Mouse (Mus musculus): ENCODE measurements at regions not wholly inside any gene's neighbourhood (a gene's known extent, or its start where the extent isn't known, plus 50 kb on each side); places are given as distances from the start of the nearest gene placed in this dataset.

GRCm38 (mm10) chr9:30699848-30700247 is 222.4 kb downstream of the Adamts15 start:
- ATAC-seq (ENCODE audit: low FRiP score, low read depth) (peak; percentile 67), DNase-seq (ENCODE audit: low spot score) (no peak)
- Histone ChIP-seq H3K9ac (ENCODE audit: low read depth, low read length, severe bottlenecking) (no peak overlapping the region), H3K27me3 (ENCODE audit: control insufficient read depth, insufficient read depth, low read length) (no peaks in the 10 kb centered on the region), H3K27ac (replicated peaks; ENCODE audit: low read depth, low read length) (no peak overlapping the region), H3K4me1 (ENCODE audit: control insufficient read depth, insufficient read depth, low read length) (no peaks in the 10 kb centered on the region), H3K9me3 (ENCODE audit: control insufficient read depth, low read length) (no peaks in the 10 kb centered on the region), H3K4me3 (replicated peaks; ENCODE audit: low read length) (no peak overlapping the region), H3K4me2 (replicated peaks; ENCODE audit: low read depth, low read length, severe bottlenecking) (no peak overlapping the region), H3K36me3 (ENCODE audit: control insufficient read depth, insufficient read depth, low read length) (no peaks in the 10 kb centered on the region)
- TF ChIP-seq POLR2A (IDR thresholded peaks at IDR 0.05; ENCODE audit: borderline replicate concordance, extremely low read depth, insufficient read depth, insufficient read length) = no peak
- 63% methylated on average over 5 of the region's 5 CpGs for WGBS

GRCm38 (mm10) chr9:30697533-30697932 is 224.7 kb downstream of the Adamts15 start:
- no peak for TF ChIP-seq POLR2A (IDR thresholded peaks at IDR 0.05; ENCODE audit: borderline replicate concordance, extremely low read depth, insufficient read depth, insufficient read length)
- no peaks in the 10 kb centered on the region for H3K4me1 ChIP-seq (ENCODE audit: control insufficient read depth, insufficient read depth, low read length)
- no peaks in the 10 kb centered on the region for H3K9me3 ChIP-seq (ENCODE audit: control insufficient read depth, low read length)
- no peak for DNase-seq (ENCODE audit: low spot score)
- no peak overlapping the region for H3K27ac ChIP-seq (replicated peaks; ENCODE audit: low read depth, low read length)
- H3K4me3 ChIP-seq (replicated peaks; ENCODE audit: low read length) = no peak overlapping the region
- no peak overlapping the region for H3K9ac ChIP-seq (ENCODE audit: low read depth, low read length, severe bottlenecking)
- no peak overlapping the region for H3K4me2 ChIP-seq (replicated peaks; ENCODE audit: low read depth, low read length, severe bottlenecking)
- no peak; the same call in 1 of the 2 replicates for ATAC-seq (ENCODE audit: low FRiP score, low read depth)
- no peaks in the 10 kb centered on the region for H3K36me3 ChIP-seq (ENCODE audit: control insufficient read depth, insufficient read depth, low read length)
- H3K27me3 ChIP-seq (ENCODE audit: control insufficient read depth, insufficient read depth, low read length) = no peaks in the 10 kb centered on the region
- WGBS = 91% methylated on average over 1 of the region's 1 CpGs

- Histone ChIP-seq H3K4me2 (replicated peaks; ENCODE audit: low read depth, low read length, severe bottlenecking) (no peak overlapping the region), H3K4me1 (ENCODE audit: control insufficient read depth, insufficient read depth, low read length) (0 out of 2 replicates have a peak, but pooled peaks cover 3% of the 10 kb centered on the region), H3K4me3 (replicated peaks; ENCODE audit: low read length) (no peak overlapping the region), H3K27ac (replicated peaks; ENCODE audit: low read depth, low read length) (no peak overlapping the region), H3K9me3 (ENCODE audit: control insufficient read depth, low read length) (peaks cover 6% of the 10 kb centered on the region; the same call in 1 of the 2 replicates), H3K27me3 (ENCODE audit: control insufficient read depth, insufficient read depth, low read length) (no peaks in the 10 kb centered on the region), H3K9ac (ENCODE audit: low read depth, low read length, severe bottlenecking) (no peak overlapping the region), H3K36me3 (ENCODE audit: control insufficient read depth, insufficient read depth, low read length) (no peaks in the 10 kb centered on the region)
- DNase-seq (ENCODE audit: low spot score) (no peak), ATAC-seq (ENCODE audit: low FRiP score, low read depth) (no peak)
- TF ChIP-seq POLR2A (IDR thresholded peaks at IDR 0.05; ENCODE audit: borderline replicate concordance, extremely low read depth, insufficient read depth, insufficient read length) = no peak
Measured at GRCm38 (mm10) chr9:30668095-30668494, 241.2 kb downstream of the Snx19 start.

- DNase-seq (ENCODE audit: low spot score) = no peak
Measured at GRCm38 (mm10) chr9:30662456-30662855, 235.5 kb downstream of the Snx19 start.

GRCm38 (mm10) chr9:30653961-30654360 is 227.1 kb downstream of the Snx19 start:
- 88% methylated on average over 5 of the region's 5 CpGs for WGBS
- no peaks in the 10 kb centered on the region for H3K36me3 ChIP-seq (ENCODE audit: control insufficient read depth, insufficient read depth, low read length)
- DNase-seq (ENCODE audit: low spot score) = peak; percentile 6
- no peak overlapping the region for H3K9ac ChIP-seq (ENCODE audit: low read depth, low read length, severe bottlenecking)
- no peak overlapping the region for H3K27ac ChIP-seq (replicated peaks; ENCODE audit: low read depth, low read length)
- H3K9me3 ChIP-seq (ENCODE audit: control insufficient read depth, low read length) = no peaks in the 10 kb centered on the region
- no peaks in the 10 kb centered on the region for H3K4me1 ChIP-seq (ENCODE audit: control insufficient read depth, insufficient read depth, low read length)
- H3K27me3 ChIP-seq (ENCODE audit: control insufficient read depth, insufficient read depth, low read length) = no peaks in the 10 kb centered on the region
- no peak overlapping the region for H3K4me2 ChIP-seq (replicated peaks; ENCODE audit: low read depth, low read length, severe bottlenecking)
- TF ChIP-seq POLR2A (IDR thresholded peaks at IDR 0.05; ENCODE audit: borderline replicate concordance, extremely low read depth, insufficient read depth, insufficient read length) = no peak
- no peak for ATAC-seq (ENCODE audit: low FRiP score, low read depth)
- H3K4me3 ChIP-seq (replicated peaks; ENCODE audit: low read length) = no peak overlapping the region

More at GRCm38 (mm10) chr9:30662456-30662855, 235.5 kb downstream of the Snx19 start:
- Histone ChIP-seq H3K4me1 (ENCODE audit: control insufficient read depth, insufficient read depth, low read length) (no peaks in the 10 kb centered on the region), H3K9me3 (ENCODE audit: control insufficient read depth, low read length) (peaks cover 6% of the 10 kb centered on the region; the same call in 1 of the 2 replicates), H3K27me3 (ENCODE audit: control insufficient read depth, insufficient read depth, low read length) (no peaks in the 10 kb centered on the region), H3K9ac (ENCODE audit: low read depth, low read length, severe bottlenecking) (no peak overlapping the region), H3K4me2 (replicated peaks; ENCODE audit: low read depth, low read length, severe bottlenecking) (no peak overlapping the region), H3K4me3 (replicated peaks; ENCODE audit: low read length) (no peak overlapping the region), H3K36me3 (ENCODE audit: control insufficient read depth, insufficient read depth, low read length) (no peaks in the 10 kb centered on the region), H3K27ac (replicated peaks; ENCODE audit: low read depth, low read length) (no peak overlapping the region)
- WGBS = 92% methylated on average over 6 of the region's 6 CpGs
- no peak for ATAC-seq (ENCODE audit: low FRiP score, low read depth)
- no peak for TF ChIP-seq POLR2A (IDR thresholded peaks at IDR 0.05; ENCODE audit: borderline replicate concordance, extremely low read depth, insufficient read depth, insufficient read length)

- no peak for DNase-seq (ENCODE audit: low spot score)
- Histone ChIP-seq H3K4me3 (replicated peaks; ENCODE audit: low read length) (no peak overlapping the region), H3K4me1 (ENCODE audit: control insufficient read depth, insufficient read depth, low read length) (no peaks in the 10 kb centered on the region), H3K9me3 (ENCODE audit: control insufficient read depth, low read length) (no peaks in the 10 kb centered on the region), H3K4me2 (replicated peaks; ENCODE audit: low read depth, low read length, severe bottlenecking) (no peak overlapping the region), H3K36me3 (ENCODE audit: control insufficient read depth, insufficient read depth, low read length) (no peaks in the 10 kb centered on the region), H3K27me3 (ENCODE audit: control insufficient read depth, insufficient read depth, low read length) (no peaks in the 10 kb centered on the region), H3K9ac (ENCODE audit: low read depth, low read length, severe bottlenecking) (no peak overlapping the region), H3K27ac (replicated peaks; ENCODE audit: low read depth, low read length) (no peak overlapping the region)
- 86% methylated on average over 3 of the region's 3 CpGs for WGBS
- no peak for TF ChIP-seq POLR2A (IDR thresholded peaks at IDR 0.05; ENCODE audit: borderline replicate concordance, extremely low read depth, insufficient read depth, insufficient read length)
- ATAC-seq (ENCODE audit: low FRiP score, low read depth) = no peak
Measured at GRCm38 (mm10) chr9:30653210-30653609, 226.3 kb downstream of the Snx19 start.

Measured in limb, embryonic 14.5 days (tissue).